Mouse (Mus musculus) spleen, adult 2 months (tissue): ENCODE results near the gene Oxld1.

Source experiments
- CTCF ChIP-seq: fragments of 200-500 bp; IDR thresholded peaks from 2 replicates; pipeline ENCODE4 v1.5.1; 2011; ENCODE audit warnings: mild to moderate bottlenecking, inconsistent platforms; ENCODE audit not compliant: insufficient read depth, insufficient read length, insufficient replicate concordance; ENCODE audit errors: extremely low read depth
- POLR2A ChIP-seq: fragments of 200-500 bp; IDR thresholded peaks from 2 replicates; pipeline ENCODE4 v1.6.1; 2011; ENCODE audit warnings: low read depth, low read length, inconsistent platforms

DNA sequence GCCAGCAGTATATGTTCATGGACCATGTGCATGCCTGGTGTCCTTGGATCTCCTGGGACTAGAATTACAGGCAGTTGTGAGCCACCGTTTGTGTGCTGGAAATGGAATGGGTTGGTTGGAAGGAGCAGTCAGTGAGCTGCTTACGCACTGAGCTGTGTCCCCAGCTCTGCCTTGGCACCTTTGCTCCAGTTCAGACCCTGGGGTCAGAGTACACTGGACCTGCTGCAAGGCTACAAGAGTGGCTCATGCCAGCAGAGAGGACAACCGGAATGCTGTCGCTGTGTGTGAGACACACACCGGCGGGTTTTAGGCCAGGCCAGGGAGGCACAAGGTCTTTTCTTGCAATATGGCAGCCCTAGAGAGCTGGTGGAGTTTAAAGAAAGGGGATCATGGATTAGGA, 14.2 kb upstream of the Oxld1 start:
- no peak for TF ChIP-seq CTCF
- TF ChIP-seq POLR2A = no peak
